Mouse (Mus musculus) erythroblast, embryonic 14.5 days (primary cell): ENCODE results near the gene Ncbp1.

Source experiments
- GATA1 ChIP-seq: IDR thresholded peaks from 2 replicates; pipeline ENCODE4 v1.6.1; 2012; ENCODE audit warnings: low read length, inconsistent platforms, mixed read lengths
- TAL1 ChIP-seq: IDR thresholded peaks from 3 replicates; pipeline ENCODE4 v1.6.1; 2012; ENCODE audit warnings: low read length, inconsistent platforms, mixed read lengths

- TF ChIP-seq TAL1 (no peak), GATA1 (no peak)
These were observed 33.3 kb downstream of the Ncbp1 start for GRCm38 (mm10) chr4:46171761-46172160.
